Mouse (Mus musculus) MEL (cell line): ENCODE data around the gene Uncx. TPM values are rescaled to one million over a fixed set of nuclear protein-coding genes. Genes with fewer than 3 reads are reported as not detected.

Source experiments
- polyA plus RNA-seq, 2 experiments: library from polyadenylated mRNA; stranded (reverse) in 1 of 2; unstranded in 1 of 2; fragments of >175 nt in 1 of 2; fragments of >200 nt in 1 of 2; gene quantifications; 2 replicates each; pipeline versions ENCODE4 v1.2.1 to v1.2.4; 2012; ENCODE audit warnings: low replicate concordance in 2 of 2, low read depth in 1 of 2; ENCODE audit not compliant: insufficient read length in 2 of 2, insufficient read depth in 1 of 2, missing spikeins in 1 of 2
- total RNA-seq: library from RNA; depleted of rRNA; stranded (reverse); fragments of 300-350 nt; gene quantifications from 2 replicates; pipeline ENCODE4 v1.2.3, GENCODE M21; 2012; rRNA removed

Gene Uncx
- total and polyA plus RNA-seq, 3 experiments, result not detected

Other genes with a start within 250 kb of the Uncx start
- 38.3 and 52.9 TPM in 2 replicates for gene Adap1, start 217.9 kb upstream of the Uncx start, total RNA-seq
- 10 to 100 TPM in 1 of 2 experiments, not detected in 1; 59.8 TPM for gene Adap1, start 217.9 kb upstream of the Uncx start, polyA plus RNA-seq
- 49.1 and 53.0 TPM in 2 replicates for gene Cox19, start 192.1 kb upstream of the Uncx start, total RNA-seq
- gene Cox19, start 192.1 kb upstream of the Uncx start, polyA plus RNA-seq, result 10 to 100 TPM in 1 of 2 experiments, not detected in 1; 73.2 TPM
- not detected in 2 replicates for gene Cyp2w1, start 190.9 kb upstream of the Uncx start, total RNA-seq
- gene Cyp2w1, start 190.9 kb upstream of the Uncx start, polyA plus RNA-seq, result not detected
- 0.92 and 2.1 TPM in 2 replicates for gene Gpr146, start 165.8 kb upstream of the Uncx start, total RNA-seq
- 1 to 10 TPM in 1 of 2 experiments, not detected in 1; 4.5 TPM for gene Gpr146, start 165.8 kb upstream of the Uncx start, polyA plus RNA-seq
- 0.10 and 0.12 TPM in 2 replicates for gene C130050O18Rik, start 138.2 kb upstream of the Uncx start, total RNA-seq
- gene C130050O18Rik, start 138.2 kb upstream of the Uncx start, polyA plus RNA-seq, result under 1 TPM in 1 of 2 experiments, not detected in 1; 0.21 TPM
- 0.07 and 0.15 TPM in 2 replicates for gene Gper1, start 120.3 kb upstream of the Uncx start, total RNA-seq
- under 1 TPM in 1 of 2 experiments, not detected in 1; 0.07 TPM for gene Gper1, start 120.3 kb upstream of the Uncx start, polyA plus RNA-seq
- 43.2 and 58.1 TPM in 2 replicates for gene 3110082I17Rik, start 83.0 kb upstream of the Uncx start, total RNA-seq
- gene 3110082I17Rik, start 83.0 kb upstream of the Uncx start, polyA plus RNA-seq, result 10 to 100 TPM in 1 of 2 experiments, not detected in 1; 79.5 TPM
- gene Zfand2a, start 58.9 kb upstream of the Uncx start, total RNA-seq, result 12.4 and 13.8 TPM in 2 replicates
- 10 to 100 TPM in 1 of 2 experiments, not detected in 1; 15.3 TPM for gene Zfand2a, start 58.9 kb upstream of the Uncx start, polyA plus RNA-seq
- gene Micall2, start 192.8 kb downstream of the Uncx start, total RNA-seq, result 3.3 and 5.4 TPM in 2 replicates
- 10 to 100 TPM in 1 of 2 experiments, not detected in 1; 17.6 TPM for gene Micall2, start 192.8 kb downstream of the Uncx start, polyA plus RNA-seq
- gene Ints1, start 232.2 kb downstream of the Uncx start, total RNA-seq, result 77.9 and 82.5 TPM in 2 replicates
- gene Ints1, start 232.2 kb downstream of the Uncx start, polyA plus RNA-seq, result 10 to 100 TPM in 1 of 2 experiments, not detected in 1; 89.2 TPM
- 43.6 and 62.1 TPM in 2 replicates for gene Mafk, start 248.0 kb downstream of the Uncx start, total RNA-seq
- gene Mafk, start 248.0 kb downstream of the Uncx start, polyA plus RNA-seq, result 10 to 100 TPM in 1 of 2 experiments, not detected in 1; 56.5 TPM